Mouse (Mus musculus) megakaryocyte-erythroid progenitor cell, adult 5-6 weeks (primary cell): Measurements from ENCODE around the gene Klhdc1. TPM values are rescaled to one million over a fixed set of nuclear protein-coding genes. Genes with fewer than 3 reads are reported as not detected.

Experiments used
- ATAC-seq: replicated peaks from 2 replicates; pipeline ENCODE4 v1.8.0; 2016; ENCODE audit warnings: mild to moderate bottlenecking, inconsistent platforms; ENCODE audit not compliant: severe bottlenecking, poor library complexity, low FRiP score, low TSS enrichment
- total RNA-seq, 2 experiments: library from RNA; stranded (forward) in 1 of 2; stranded (reverse) in 1 of 2; fragments of 200-1000, 215-1000 nt in 1 of 2; fragments of >200 nt in 1 of 2; fragmentation: Nextera tagmentation in 1 of 2; gene quantifications; 2 replicates each; pipeline ENCODE4 v1.2.3; 2014 to 2017

Gene Klhdc1
- total RNA-seq (2014; fragmentation: Nextera tagmentation): 6.3 and 9.5 TPM in 2 replicates
- 7.3 and 7.7 TPM in 2 replicates for total RNA-seq (2017)

DNA sequence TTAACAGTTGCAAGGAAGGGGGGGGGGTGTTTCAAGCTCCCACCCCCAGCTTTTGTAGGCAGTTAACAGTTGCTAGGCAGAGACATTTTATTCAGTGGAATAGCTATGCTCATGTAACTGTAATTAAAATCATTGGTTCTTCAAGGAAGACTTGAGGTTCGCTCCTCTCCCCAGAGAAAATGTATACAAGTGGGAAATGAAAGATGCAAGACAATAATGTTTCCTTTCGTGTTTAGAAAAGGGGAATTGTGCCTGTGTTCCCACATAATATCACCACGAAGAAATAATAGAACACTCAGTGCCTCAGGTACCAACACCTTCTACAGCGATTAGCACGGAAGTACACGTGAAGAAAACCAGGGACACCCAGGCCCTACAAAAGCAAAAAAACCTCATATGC lies at the start of gene Klhdc1:
TSS of gene Klhdc1 (plus strand) at position 301 of the 400 bp plus-strand sequence.
- no peak for ATAC-seq

DNA sequence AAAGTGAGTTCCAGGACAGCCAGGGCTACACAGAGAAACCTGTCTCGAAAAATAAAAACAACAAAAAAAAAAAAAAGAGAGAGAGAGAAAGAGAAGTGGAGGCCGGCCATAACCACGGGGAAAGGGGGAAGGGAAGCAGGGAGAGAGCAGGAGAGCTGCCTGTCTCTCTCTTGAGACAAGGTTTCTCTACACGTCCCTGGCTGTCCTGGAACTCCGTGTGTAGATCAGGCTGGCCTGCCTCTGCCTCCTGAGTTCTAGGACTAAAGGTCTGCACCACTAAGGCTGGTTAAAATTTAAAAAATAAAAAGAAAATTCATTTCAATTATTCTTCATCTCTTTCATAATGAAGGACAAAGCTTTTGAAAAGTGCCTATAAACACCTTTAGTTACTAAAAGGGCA lies 49.6 kb upstream of the Klhdc1 start:
- ATAC-seq: no peak

DNA sequence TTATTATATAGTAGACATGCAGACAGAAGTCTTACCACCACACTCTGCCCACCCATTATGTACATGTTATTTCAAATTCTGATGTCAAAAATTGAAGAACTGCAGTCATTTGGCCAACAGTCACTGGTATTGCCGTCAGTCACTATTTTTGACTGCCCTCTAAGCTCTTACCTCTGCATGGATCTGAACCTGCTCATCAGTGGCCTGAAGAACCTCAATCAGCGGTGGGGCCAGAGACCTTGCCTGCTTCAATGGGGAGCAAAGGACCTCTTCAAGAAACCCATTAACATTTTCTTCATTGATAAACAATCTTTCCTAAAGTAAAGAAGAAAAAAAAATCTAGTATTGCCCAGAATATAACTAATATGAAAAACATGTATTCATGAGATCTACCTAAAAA lies 48.3 kb upstream of the Klhdc1 start:
- ATAC-seq: no peak

DNA sequence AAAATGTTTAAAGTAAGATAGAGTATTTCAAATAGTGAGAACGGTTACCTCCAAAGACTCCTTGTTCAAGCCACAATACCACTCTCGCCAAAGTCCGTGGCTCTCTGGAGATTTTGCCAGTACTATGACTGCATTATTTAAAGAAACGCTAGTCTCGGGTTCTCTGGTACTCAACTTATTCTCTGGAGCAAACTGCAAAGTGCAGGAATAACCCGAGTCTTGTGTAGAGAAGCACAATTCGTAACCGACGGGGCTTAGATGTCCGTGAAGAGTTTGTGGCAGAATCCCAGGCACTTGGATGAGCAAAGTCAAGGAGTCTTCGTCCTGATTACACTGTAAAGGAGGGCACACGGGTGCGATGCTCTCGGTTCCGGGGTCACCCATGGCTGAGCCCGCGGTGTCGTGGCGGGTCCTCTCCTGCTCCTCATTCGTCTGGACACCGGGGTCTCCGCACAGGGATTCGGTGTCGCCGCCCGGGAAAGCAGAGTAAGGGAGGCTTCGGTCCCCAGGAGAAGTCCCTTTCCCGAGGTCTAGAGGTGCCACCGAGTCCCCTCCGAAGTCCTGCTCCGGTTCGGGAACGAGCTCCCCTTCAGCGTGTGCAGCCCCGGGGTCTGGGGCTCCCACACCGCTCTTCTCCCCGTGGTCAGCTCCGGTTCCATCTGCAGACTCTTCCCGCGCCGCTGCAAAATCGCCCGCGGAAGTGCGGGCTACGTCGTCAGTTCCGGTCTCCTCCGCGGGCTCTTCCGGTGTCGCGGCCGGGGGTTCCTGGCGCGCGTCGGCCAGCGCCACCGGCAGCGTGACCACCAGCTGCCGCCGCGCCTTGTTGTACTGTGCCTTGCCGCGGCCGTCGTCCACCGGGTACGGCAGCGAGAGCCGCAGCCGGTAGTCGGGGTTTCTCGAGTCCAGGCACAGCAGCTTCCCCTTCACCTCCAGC lies 44.3 kb upstream of the Klhdc1 start, which contains the start of gene Gm49383:
TSS of gene Gm49383 (minus strand) at position 661 of the 934 bp plus-strand sequence.
- ATAC-seq: peak; percentile 73

DNA sequence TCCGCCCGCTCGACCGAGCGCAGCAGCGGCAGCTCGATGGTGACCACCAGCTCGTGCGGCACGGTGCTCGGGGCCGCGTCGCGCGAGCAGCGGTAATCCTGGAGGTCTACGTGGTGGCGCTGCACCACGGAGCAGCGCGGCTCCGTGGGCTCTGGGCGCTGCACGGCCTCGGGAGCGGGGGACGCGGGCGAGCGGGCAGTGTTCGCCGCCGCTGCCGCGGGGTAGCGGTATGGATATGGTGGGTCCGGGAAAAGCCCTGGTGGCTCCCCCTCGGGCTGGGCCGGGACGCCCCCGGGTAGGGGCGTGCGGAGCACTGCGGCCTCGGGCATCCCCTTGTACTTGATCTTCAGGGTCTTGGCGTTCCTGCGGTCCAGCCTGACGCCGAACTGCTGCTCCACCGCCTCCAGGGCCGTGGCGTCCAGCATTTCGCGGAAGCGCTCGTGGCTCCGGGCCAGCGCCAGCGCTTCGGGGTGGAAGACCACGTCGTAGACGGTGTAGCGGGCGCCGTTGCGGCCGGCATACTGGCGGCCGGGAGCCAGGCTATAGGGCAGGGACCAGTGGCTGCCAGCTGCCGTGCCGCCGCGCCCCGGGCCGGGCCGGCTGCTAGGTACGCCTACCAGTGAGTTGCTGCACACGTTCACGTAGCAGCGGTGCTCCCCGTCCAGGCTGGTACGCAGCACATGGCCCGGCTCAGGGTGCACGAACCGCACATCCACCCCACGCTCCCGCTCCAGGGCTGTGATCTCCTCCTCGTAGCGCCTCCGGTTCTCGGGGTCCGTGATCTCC lies 43.4 kb upstream of the Klhdc1 start:
- peak; percentile 90 for ATAC-seq

DNA sequence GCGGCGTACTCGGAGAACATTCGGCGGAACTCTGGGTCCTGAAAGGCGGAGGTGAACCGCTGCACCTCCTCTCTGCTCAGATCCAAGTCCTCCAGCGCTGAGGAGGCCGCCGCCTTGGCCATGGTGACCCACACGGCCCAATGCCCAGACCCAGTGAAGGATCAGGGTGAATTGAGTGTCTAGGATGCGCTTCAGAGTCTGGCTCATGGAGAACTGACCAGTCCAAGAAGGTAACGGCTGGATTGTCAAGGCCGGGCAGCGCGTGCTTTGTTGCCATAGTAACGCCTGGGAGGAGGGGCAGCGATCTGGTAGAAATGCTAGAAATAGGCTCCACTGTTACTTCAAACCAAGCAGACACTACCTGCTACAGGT lies 42.8 kb upstream of the Klhdc1 start, which contains the start of gene Dnaaf2:
TSS of gene Dnaaf2 (minus strand) at position 266 of the 372 bp plus-strand sequence.
- ATAC-seq: peak; percentile 60

DNA sequence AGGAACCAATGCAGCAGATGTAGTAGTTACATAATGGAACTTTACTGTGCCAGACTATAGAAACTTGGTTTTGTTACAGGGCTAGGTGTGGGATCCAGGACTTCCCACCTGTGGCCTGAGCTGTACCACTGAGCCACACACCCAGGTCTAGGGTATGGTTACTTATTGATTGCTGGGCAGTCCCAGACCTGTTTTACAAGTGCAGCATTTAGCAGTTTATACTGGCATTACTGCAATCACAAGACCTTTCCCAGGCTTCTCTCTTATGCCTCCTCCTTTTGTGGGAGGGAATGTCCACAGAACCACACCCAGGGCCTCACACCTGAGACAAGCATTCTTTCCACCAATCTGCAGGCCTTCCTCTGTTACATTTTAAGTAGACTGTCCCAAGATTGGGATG lies 42.0 kb upstream of the Klhdc1 start:
- ATAC-seq: no peak

DNA sequence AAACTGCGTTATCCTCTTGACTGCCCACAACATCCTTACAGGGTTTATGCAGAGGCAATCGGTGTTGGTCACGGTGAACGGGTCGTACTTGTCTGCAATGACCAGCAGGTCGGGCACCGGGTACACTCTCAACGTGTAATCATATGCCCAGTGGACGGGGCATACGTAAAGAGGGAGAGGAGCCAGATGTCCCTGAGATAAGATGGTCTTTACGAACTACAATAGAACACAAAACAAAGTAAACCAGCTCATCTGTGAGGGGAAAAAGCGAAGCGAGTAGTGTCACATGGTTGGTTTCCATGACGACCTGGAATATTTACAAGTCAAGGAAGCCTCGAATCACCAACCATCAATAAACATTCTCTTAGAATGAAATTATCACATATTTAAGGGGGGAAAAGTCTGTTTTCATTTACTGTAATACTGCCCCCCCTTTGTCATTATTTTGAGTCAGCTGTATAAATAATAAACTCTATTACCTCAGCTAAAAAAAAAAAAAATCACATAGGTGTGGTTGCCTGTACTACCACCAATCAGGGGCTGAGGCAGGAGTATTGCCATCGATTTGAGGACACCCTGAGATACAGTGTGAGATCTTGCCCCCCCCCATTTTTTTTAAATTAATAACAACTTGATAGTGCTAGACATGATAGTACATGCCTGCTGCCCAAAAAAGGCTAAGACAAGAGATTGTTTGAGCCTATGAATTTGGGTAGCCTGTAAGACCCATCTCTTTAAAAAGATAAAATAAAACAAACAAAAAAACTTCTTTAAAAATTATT lies 36.7 kb upstream of the Klhdc1 start, which contains the start of gene Gm49384:
TSS of gene Gm49384 (minus strand) at position 216 of the 782 bp plus-strand sequence.
- no peak for ATAC-seq

DNA sequence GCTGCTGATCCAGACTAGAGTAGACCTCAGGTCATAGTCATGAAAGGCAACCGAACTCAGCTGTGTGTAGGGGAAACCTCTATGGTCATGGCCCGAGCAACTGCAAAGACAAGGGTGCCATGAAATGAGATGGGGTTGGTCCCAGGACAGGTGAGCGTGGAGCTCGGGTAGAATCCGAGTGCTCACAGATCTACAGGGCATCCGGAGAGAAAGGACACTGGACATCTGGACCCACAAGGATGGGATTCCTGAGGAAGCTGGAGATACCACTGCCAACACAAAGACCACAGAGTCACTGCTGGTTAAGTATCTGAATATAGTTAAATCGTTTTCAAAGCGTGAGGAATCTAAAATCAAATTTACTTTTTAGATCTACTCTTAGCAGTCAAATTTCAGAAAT lies 33.6 kb upstream of the Klhdc1 start:
- no peak for ATAC-seq

DNA sequence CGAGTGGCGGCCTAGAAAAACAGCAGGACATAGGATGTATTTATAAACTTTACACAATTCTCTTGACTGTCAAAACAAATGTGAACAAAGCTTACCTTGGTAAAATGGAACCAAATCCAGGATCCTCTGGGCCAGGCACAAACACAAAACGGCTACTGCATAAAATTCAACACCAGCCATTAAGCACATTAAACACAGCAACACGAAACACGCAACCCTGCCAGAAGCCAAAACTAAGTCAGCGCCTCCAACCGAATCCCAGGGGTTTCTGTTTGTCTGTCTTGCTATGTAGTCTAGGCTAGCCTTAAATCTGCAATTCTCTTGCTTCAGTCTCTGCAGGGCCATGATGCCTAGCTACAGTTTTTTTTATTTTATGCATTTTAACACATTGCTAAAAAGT lies 33.0 kb upstream of the Klhdc1 start:
- ATAC-seq: no peak

DNA sequence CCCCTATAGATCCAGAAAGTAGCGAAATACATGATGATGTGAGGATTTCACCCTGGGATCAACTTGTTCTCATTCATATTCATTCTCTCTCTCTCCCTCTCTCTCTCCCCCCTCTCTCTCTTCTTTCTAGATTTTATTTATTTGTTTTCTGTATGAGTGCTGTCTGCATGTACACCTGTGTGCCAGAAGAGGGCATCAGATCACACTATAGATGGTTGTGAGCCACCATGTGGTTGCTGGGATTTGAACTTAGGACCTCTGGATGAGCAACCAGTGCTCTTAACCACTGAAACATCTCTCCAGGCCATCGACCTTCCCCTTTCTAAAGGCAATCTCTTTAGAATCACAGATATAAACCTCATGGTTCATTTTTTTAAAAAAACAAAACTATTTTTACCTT lies 32.5 kb upstream of the Klhdc1 start:
- no peak for ATAC-seq

DNA sequence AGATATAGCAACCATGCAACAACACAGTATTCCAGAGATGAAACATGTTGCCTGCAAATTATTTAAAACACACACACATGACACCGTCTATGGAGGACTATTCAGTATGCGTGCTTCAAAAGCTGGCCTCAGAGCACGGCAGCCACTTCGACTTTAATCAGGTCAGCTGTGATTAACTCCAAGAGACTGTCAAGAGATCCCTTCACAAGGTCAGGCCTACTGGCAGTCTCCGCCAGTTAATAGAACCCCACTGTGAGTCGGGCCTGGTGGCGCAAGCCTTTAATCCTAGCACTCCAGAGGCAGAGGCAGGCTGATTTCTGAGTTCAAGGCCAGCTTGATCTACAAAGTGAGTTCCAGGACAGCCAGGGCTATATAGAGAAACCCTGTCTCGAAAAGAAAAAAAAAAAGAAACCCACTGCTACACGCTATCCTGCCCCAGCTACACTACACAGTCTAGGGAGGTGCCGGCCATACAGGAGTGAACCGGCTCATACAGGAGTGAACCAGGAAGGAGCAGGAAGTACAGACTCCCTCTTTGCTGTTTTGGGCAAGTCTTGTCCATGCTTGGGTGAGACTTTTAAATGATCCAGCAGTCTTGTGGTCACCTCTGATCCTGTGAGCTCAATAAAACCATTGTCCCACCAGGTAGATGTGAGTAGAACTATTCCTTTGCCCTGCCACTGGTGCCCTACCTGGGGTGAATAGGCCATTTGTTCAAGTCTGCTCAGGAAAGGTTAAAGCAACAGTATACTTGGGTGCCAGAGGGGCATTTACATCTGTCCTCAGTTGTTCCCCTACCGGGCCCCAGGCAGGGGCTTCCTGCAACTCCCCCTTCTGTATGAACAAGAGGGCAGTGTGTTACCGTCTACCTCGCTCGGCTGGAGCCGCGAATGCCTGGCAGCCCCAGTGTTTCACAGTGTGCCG lies 30.7 kb upstream of the Klhdc1 start:
- no peak for ATAC-seq

DNA sequence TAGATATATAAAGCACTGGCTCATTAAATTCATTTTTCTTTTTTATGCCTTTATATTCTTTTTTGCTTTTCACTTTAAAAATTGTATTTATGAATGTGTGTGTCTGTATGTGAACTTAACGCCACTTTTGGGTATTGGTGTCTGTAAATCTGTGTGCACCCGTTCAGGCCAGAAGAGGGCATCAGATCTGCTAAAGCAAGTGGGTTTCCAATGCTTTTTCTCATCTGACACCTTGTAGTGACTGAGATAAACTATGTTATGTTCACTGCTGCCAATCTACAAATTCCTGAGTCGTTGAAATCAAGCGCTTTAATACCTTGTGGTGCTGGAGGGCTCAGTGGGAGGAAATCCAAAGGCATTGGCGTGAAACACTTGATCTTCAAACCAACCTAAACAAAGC lies 29.9 kb upstream of the Klhdc1 start:
- ATAC-seq: no peak

DNA sequence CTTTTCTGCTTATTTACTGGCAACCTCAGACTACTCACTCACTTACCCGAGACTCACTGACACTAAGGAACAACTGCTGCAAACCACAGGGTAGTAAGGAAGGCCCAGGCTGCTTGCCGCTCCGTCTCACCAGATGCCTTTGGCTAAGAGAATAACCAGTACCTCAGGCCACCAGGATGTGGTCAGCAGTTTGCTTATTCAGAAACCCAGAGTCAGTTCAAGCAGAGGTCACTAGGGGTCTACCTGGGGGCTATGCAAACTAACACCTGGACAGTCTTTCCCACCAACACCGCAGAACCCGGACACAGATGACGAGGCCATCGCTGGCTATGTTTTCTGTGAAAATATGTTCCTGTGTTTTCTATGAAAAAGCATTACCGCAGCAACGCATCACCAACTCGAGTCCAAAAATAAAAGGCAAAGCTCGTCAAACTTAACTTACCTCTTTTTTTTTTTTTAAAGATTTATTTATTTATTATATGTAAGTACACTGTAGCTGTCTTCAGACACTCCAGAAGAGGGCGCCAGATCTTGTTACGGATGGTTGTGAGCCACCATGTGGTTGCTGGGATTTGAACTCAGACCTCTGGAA lies 27.7 kb upstream of the Klhdc1 start:
- ATAC-seq: no peak

DNA sequence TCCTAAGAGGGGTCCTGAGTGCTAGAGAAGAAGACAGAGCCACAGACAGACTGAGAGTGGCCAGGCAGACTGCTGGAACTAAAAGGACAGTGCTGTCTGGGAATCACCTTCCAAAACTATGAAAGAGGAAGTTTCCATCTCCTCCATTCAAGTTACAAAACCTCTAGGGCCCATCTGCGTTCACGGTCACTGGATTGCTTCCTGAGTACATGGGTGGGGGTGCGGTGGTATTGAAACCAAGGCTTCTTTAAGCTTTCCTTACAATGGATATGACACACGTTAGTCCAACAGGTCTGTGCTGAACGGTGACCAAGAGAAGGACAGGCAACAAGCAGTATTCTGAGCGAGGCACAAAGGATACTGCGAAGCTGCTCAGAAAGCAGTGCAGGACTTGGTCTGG lies 26.6 kb upstream of the Klhdc1 start:
- no peak for ATAC-seq

DNA sequence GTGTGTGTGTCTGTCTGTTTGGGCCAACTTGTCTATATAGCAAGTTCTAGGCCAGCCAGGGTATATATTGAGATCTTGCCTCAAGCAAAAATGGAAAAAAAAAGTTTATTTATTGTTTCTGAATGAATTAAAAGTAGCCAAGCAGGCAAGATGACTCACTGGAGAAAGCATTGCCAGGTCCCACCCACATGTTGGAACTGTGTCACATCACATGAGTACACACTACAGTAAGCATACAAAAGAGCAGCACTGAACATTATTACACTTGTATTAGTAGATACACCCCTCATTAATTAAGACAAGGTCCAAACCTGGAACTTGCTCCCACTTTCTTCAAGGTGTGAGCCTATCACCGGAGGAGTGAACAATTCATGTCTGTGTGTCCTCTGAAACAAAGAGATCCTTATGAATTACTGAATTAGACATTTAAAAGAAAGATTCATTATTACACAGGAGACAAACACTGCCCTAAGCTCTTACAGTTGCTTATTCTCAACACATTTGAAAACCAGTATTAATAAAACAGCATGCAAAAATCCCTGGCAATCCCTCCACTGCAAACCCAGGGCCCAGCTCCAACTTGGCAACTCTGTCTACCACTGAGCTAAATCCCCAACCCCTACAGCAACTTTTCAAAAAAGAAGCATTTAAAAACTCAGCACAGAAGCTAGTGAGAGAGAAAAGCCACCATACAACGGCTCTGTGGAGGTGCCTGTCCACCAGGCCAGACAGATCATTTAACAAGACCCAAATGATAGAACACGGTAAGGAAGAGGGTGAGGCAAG lies 25.8 kb upstream of the Klhdc1 start:
- no peak for ATAC-seq

DNA sequence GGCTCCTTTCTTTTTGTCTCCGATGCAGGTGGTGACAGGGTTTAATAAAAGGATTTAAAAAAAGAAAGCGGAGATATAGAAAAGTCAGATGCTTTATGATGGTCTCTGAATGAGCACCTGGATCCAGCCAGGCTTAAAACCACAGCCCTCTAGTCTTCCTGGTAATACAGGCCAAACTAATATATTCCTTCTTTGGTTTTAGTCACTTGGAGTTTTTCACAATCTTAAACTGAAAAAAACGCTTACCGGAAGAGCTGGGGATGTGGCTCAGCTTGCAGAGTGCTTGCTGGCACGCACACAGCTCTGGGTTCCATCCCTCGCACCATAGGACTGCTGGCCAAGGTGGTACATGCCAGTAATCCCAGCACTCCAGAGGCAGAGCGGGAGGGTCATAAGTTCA lies 24.4 kb upstream of the Klhdc1 start:
- ATAC-seq: no peak
